ENCODE assay signal across 10 mouse cellular contexts in the genomic region with DNA sequence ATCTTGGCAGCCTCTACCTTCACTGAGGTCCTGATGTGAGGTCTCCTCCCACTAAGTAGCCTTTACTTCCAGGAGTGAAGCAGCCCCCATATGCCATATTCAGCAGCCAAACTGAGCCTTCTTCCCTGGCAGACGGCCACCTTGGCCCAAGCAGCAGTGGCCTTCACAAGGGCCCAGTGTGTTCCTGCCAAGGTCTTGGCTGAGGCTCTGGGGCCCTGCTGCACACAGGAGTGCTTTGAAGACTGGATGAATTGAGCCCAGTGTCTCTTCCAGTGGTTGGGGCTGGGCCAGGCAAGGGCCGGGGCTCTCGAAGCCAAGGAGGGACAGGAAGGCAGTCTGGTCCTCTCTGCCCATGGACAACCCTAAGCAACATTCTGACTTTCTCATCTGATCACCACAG. TPM values are rescaled to one million over a fixed set of nuclear protein-coding genes. Genes with fewer than 3 reads are reported as not detected.
DNase-seq lines count a peak whose midpoint lies in the region; ATAC-seq and TF ChIP-seq lines count a peak whose summit lies in the region.
"Had no signal": no experiment of that assay in that cellular context is flagged by ENCODE, and none has a peak within 500 bp of the region (broad histone marks: within the 10 kb centered on the region; RNA-seq: fewer than 3 reads in every experiment).

No protein-coding gene starts in this region.

- peaks cover 5% of the 10 kb centered on the region; the same call in 1 of the 2 replicates for H3K4me1 ChIP-seq in lung, embryonic 14.5 days (ENCODE audit: insufficient read depth)
- H3K4me1 ChIP-seq in heart, embryonic 15.5 days (replicated peaks) = peaks cover 23% of the 10 kb centered on the region

- H3K9ac ChIP-seq in lung, embryonic 14.5 days = no peak overlapping the region
- no peak overlapping the region for H3K9ac ChIP-seq in heart, embryonic 15.5 days
- H3K9ac ChIP-seq: embryonic facial prominence, embryonic 12.5 days; midbrain, embryonic 12.5 days had no signal

- no peak for TF ChIP-seq CTCF in lung, embryonic 14.5 days (IDR thresholded peaks at IDR 0.05; ENCODE audit: low read depth)

- H3K4me2 ChIP-seq in lung, embryonic 14.5 days = no peak overlapping the region
- no peak overlapping the region for H3K4me2 ChIP-seq in heart, embryonic 15.5 days
- H3K4me2 ChIP-seq: embryonic facial prominence, embryonic 12.5 days; midbrain, embryonic 12.5 days had no signal

- WGBS in lung, embryonic 14.5 days = 54% methylated on average over 3 of the region's 3 CpGs
- 51% methylated on average over 3 of the region's 3 CpGs for WGBS in heart, embryonic 15.5 days

- no peaks in the 10 kb centered on the region for H3K9me3 ChIP-seq in lung, embryonic 14.5 days (ENCODE audit: low read depth, low read length)
- no peaks in the 10 kb centered on the region for H3K9me3 ChIP-seq in heart, embryonic 15.5 days (replicated peaks)
- H3K9me3 ChIP-seq: embryonic facial prominence, embryonic 12.5 days; midbrain, embryonic 12.5 days had no signal

- H3K36me3 ChIP-seq in lung, embryonic 14.5 days (ENCODE audit: insufficient read depth) = no peaks in the 10 kb centered on the region
- H3K36me3 ChIP-seq in heart, embryonic 15.5 days = no peaks in the 10 kb centered on the region
- H3K36me3 ChIP-seq: embryonic facial prominence, embryonic 12.5 days; midbrain, embryonic 12.5 days had no signal

- H3K27ac ChIP-seq in lung, embryonic 14.5 days (ENCODE audit: low read depth) = peak overlapping the region; percentile 18; the same call in 1 of the 2 replicates
- H3K27ac ChIP-seq in heart, embryonic 15.5 days = peak overlapping the region; percentile 24; the same call in 1 of the 2 replicates
- H3K27ac ChIP-seq: embryonic facial prominence, embryonic 12.5 days; midbrain, embryonic 12.5 days had no signal

- DNase-seq in lung, embryonic 14.5 days = peak; percentile 37
- DNase-seq in lung, postnatal 25 days (ENCODE audit: low spot score) = no peak
- peak; percentile 71 to 90 for DNase-seq in cerebellum, postnatal 4 days (ENCODE audit: low spot score in 2 of 2)
- peak; percentile 70 to 85 for DNase-seq in left cerebral cortex, adult 9 months (ENCODE audit: low spot score in 2 of 2)
- DNase-seq in right cerebral cortex, postnatal 4 days = peak; percentile 73
- no peak for DNase-seq in spleen, postnatal 4 days (ENCODE audit: low spot score in 2 of 2)
- DNase-seq in spleen, postnatal 36 days (ENCODE audit: low spot score in 2 of 2) = no peak

- ATAC-seq in lung, embryonic 14.5 days (ENCODE audit: insufficient read depth) = peak; percentile 39; the same call in 1 of the 2 replicates
- ATAC-seq in heart, embryonic 15.5 days (replicated peaks; ENCODE audit: insufficient number of reproducible peaks, insufficient read depth, low FRiP score, low read depth) = 0 out of 2 replicates have a peak, but pooled peaks have one; percentile 15

- no peaks in the 10 kb centered on the region for H3K27me3 ChIP-seq in lung, embryonic 14.5 days (ENCODE audit: insufficient read depth, low read length)
- H3K27me3 ChIP-seq in heart, embryonic 15.5 days = no peaks in the 10 kb centered on the region
- H3K27me3 ChIP-seq: embryonic facial prominence, embryonic 12.5 days; midbrain, embryonic 12.5 days had no signal

- H3K4me3 ChIP-seq in lung, embryonic 14.5 days (ENCODE audit: low read depth, low read length) = no peak overlapping the region
- H3K4me3 ChIP-seq in heart, embryonic 15.5 days = no peak overlapping the region
- H3K4me3 ChIP-seq: embryonic facial prominence, embryonic 12.5 days; midbrain, embryonic 12.5 days had no signal

RNA-seq across cellular contexts. Expression of a gene that starts 42.8 kb away (rescaled TPM):
- 34.9 and 36.5 TPM in 2 replicates for polyA plus RNA-seq in lung, embryonic 14.5 days (2014; fragmentation: Nextera tagmentation; extraction: Ambion mirVana)
- 14.9 and 22.2 TPM in 2 replicates for polyA plus RNA-seq in heart, embryonic 15.5 days (2015; fragmentation: Nextera tagmentation; extraction: Ambion mirVana)

Comparison
In these comparisons a context has a peak if more than half of its experiments do, and no peak if none do; other contexts are left out.
1. DNase-seq: peak in lung, embryonic 14.5 days (single experiment), cerebellum, postnatal 4 days (2 of 2), left cerebral cortex, adult 9 months (2 of 2) and right cerebral cortex, postnatal 4 days (single experiment); none in lung, postnatal 25 days (single experiment), spleen, postnatal 4 days (0 of 2) and spleen, postnatal 36 days (0 of 2).